Mouse (Mus musculus): ENCODE data around the gene Tmem216. TPM values are rescaled to one million over a fixed set of nuclear protein-coding genes. Genes with fewer than 3 reads are reported as not detected.

The Tmem216 gene
- 34.4 and 57.1 TPM in 2 replicates for polyA plus RNA-seq (2012; rRNA removed)

DNA sequence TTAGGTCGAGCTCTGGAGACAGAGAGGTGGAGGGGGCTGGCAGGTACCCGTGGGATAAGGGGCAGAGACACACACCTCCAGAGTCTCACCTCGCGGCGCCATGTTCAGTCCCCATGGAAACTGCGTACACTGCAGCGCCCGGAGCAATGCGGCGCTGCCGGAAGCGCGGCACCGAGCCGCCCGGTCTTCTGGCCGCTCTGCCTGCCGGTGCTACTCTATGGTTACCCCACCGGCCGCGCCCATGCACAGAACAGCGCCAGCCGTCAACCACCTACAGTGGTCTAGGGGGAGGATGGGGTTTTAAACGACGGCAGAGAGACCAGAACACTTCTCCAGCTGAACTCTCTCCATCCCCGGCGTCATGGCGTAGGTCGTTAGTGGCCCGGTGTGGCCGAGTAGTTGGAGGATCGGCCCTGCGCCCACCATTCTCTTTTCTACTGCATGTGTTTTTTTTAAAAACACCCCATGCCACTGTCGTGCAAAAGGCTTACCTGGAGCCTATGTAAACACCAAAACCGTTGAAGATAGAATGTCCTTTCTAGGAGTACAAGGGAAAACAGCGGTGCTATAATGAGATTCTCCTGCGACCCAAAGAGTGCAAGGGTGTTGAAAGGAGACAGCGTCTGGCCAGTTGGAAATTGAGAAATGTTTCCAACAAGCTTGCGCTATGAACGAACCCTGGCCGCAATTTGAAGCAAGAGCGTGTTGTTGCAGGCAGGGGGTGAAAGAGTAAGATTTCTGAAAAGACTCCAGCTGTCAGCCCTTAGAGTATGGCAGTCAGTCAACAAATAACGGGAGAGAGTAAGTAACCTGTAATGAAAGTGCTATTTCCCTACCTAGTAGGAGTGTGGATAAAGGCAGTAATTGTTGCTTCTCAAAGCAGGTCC, at the start of gene Tmem216:
Gene Tmem216, minus strand, starts transcription at position 615 of the 887 bp plus-strand sequence.

DNA sequence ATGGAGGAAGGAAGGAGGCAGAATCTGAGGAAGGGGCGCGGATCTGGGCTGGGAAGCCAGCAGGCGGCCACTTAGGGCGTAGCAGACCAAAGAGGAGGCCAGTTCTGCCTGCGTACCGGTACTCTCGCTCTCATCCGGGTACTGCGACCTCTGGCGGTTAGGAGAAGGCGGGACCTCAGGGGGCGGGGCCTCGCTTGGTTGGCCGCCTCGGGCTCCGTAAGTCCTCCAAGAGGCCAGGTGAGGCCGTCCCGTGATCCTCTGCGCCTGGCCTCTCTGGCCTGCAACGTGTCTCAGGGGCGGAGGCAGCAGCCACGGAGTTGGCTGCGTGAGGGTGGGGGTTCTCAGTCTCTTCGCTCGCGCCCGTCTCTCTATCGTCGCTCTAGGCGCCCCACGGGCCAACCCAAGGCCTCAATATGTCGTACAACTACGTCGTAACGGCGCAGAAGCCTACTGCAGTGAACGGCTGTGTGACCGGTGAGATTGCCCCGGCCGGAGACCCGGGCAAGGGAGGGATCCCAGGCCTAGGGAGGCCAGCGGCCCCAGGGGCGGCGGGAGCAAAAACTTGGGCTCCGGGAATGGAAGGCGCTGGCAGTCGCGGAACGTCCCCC, 49.4 kb upstream of the Tmem216 start, which contains the start of the genes Ddb1 and Tkfc:
Gene Ddb1, plus strand, starts transcription at position 35 of the 608 bp plus-strand sequence.
Gene Tkfc, minus strand, starts transcription at position 362 of the 608 bp plus-strand sequence.

DNA sequence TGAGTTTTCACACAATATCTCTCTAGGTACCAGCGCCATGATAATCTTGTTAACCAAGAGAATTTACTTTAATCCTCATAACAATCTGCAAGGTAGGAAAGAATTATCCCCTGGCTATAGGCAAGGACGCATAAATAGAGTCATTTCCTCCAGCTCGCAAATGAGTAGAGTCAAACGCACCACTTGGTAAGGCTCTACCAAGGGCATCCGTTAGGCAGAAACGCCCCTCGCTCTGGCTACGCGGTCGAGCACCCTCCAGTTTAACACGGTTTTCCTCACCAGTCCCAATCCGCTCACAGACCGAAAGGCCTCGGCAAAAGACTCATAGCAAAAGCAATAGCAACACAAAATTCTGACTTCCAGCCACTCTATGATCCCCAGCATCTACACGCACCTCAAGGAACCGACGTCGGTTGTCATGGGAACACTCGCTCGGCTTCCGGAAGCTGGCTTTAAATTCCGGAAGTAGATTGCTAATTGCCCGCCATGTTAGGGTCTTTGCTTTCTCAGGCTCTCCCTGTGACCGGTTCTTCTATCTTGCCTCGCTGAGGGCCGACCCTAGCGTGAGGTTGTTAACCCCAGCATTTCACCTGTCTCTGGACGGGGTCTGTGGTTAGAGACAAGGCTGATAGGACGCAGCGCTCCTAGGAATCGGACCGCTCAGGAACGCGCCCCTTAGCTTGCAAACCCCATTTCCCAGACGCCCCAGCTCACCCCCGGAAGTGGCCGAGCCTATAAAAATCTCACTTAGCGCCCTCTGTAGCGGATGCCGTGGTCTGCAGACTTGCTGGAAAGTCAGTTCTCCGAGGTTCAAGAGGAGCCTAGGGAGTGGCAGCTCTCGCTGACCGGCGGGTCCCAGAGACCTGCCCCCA, 20.9 kb upstream of the Tmem216 start, which contains the start of the genes Cyb561a3 and Tmem138:
Gene Cyb561a3, plus strand, starts transcription at position 483 of the 872 bp plus-strand sequence.
Gene Tmem138, minus strand, starts transcription at position 673 of the 872 bp plus-strand sequence.

DNA sequence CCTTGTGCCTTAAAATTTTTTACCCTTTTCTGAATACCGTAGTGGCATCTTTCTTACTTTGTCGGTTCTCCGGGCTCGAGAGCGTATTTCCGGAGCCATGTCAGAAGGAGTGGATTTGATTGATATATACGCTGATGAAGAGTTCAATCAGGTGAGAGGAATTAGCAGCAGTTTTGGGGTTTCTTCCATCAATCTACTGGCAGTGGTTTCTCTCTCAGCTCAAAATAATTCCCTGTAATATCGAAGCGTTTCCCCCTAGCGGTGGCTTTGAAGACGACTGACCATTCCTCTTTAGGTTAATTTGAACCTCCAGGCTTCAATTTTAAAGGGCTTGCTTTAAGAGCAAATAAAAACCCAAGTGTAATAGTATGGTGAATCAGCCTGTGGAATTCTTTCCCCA, 30.1 kb downstream of the Tmem216 start, which contains the start of gene Sdhaf2:
Gene Sdhaf2, minus strand, starts transcription at position 233 of the 400 bp plus-strand sequence.

DNA sequence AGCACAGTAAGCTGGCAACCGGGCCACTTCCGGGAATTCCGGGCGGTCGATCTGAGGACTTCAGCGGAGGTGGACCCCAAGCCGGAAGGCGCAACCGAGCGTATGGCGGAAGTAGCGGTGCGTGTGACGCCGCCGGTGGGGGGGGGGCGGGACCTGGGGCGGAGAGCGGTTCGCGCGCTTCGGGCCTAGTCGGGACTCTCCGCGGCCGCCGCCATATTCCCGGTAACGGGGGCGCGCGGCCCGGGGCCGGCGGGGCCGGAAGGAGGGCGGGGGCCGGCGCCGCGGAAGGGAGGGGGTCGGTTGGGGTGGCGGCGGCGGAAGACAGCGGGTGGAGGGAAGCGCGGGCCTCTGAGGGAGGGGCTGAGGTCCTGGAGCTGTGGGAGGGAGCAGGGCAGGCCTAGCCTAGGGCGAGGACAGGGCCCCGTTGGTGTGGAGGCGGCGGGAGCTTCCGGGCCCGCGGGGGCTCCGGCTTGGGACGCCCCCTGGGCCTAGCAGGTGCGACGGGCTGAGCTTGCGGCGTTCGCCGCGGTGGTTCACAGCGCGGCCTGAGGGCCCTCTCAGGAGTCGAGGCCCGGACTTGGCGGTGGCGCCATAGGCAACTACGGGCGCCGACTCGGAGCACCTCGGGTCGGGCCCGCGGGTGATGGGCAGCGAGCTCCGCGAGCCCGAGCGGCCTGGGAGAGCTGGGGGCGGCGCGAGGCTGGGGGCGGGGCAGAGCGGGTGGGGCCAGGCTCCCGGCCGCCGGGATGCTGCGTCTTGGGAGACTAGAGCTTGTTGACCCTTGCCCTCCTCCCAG, 30.7 kb downstream of the Tmem216 start, which contains the start of gene Cpsf7:
Gene Cpsf7, plus strand, starts transcription at position 161 of the 796 bp plus-strand sequence.

Other genes starting within 250 kb of the Tmem216 start
- gene Syt7, start 167.1 kb downstream of the Tmem216 start, polyA plus RNA-seq (2012; rRNA removed): 13.6 and 25.4 TPM in 2 replicates
- gene Lrrc10b, start 98.8 kb downstream of the Tmem216 start, polyA plus RNA-seq (2012; rRNA removed): 0.96 and 1.5 TPM in 2 replicates
- gene Ppp1r32, start 73.3 kb downstream of the Tmem216 start, polyA plus RNA-seq (2012; rRNA removed): 0.71 and 0.76 TPM in 2 replicates
- gene Cpsf7, start 31.0 kb downstream of the Tmem216 start, polyA plus RNA-seq (2012; rRNA removed): 99.8 and 116 TPM in 2 replicates
- gene Sdhaf2, start 30.1 kb downstream of the Tmem216 start, polyA plus RNA-seq (2012; rRNA removed): 36.5 and 50.6 TPM in 2 replicates
- 13.0 and 13.7 TPM in 2 replicates for gene Cyb561a3, start 20.9 kb upstream of the Tmem216 start, polyA plus RNA-seq (2012; rRNA removed)
- gene Tmem138, start 21.1 kb upstream of the Tmem216 start, polyA plus RNA-seq (2012; rRNA removed): 25.9 and 36.4 TPM in 2 replicates
- gene Ddb1, start 49.1 kb upstream of the Tmem216 start, polyA plus RNA-seq (2012; rRNA removed): 283 and 311 TPM in 2 replicates
- 24.1 and 29.3 TPM in 2 replicates for gene Tkfc, start 49.4 kb upstream of the Tmem216 start, polyA plus RNA-seq (2012; rRNA removed)
- gene Vwce, start 78.0 kb upstream of the Tmem216 start, polyA plus RNA-seq (2012; rRNA removed): 1.5 and 1.8 TPM in 2 replicates
- not detected in 2 replicates for gene Pga5, start 121.8 kb upstream of the Tmem216 start, polyA plus RNA-seq (2012; rRNA removed)
- gene Vps37c, start 132.5 kb upstream of the Tmem216 start, polyA plus RNA-seq (2012; rRNA removed): 17.6 and 21.7 TPM in 2 replicates
- 0.10 and 0.16 TPM in 2 replicates for gene Cd5, start 182.8 kb upstream of the Tmem216 start, polyA plus RNA-seq (2012; rRNA removed)